Mouse (Mus musculus) gastrocnemius, postnatal 36 days (tissue): ENCODE measurements around the gene Tmem181a. TPM values are rescaled to one million over a fixed set of nuclear protein-coding genes. Genes with fewer than 3 reads are reported as not detected.
"Not testable (repeated sequence)": the region's sequence is repeated elsewhere in the genome, so short reads cannot be mapped to it uniquely, and the experiment has no call there.

Experiments used
- DNase-seq, 2 experiments: peaks; one replicate each; pipeline ENCODE4 v3.0.0; 2022
- intact Hi-C: fragments of 180-260 bp; cut with DNase I; formaldehyde crosslinking; loops from one replicate; pipeline ENCODE4 v1.15.1; 2025
- long read RNA-seq, 2 experiments: library from polyadenylated mRNA; stranded (forward); transcript quantifications; one replicate each; pipeline ENCODE4 v2.0.0; 2021
- total RNA-seq, 2 experiments: library from RNA; stranded (reverse); gene quantifications; 2 replicates each; pipeline ENCODE4 v1.2.3; 2021

The Tmem181a gene
- total RNA-seq = 1 to 10 TPM; 3.8 to 4.5 TPM
- long read RNA-seq, experiment 1, partial matches to known transcripts = 0 of 2 reads
- long read RNA-seq, experiment 1, other reads (novel, unspliced or antisense) = 2 of 2 reads
- long read RNA-seq, experiment 2, full-length matches to known transcripts = 2 of 8 reads
- long read RNA-seq, experiment 2, partial matches to known transcripts = 0 of 8 reads
- long read RNA-seq, experiment 2, other reads (novel, unspliced or antisense) = 6 of 8 reads

DNA sequence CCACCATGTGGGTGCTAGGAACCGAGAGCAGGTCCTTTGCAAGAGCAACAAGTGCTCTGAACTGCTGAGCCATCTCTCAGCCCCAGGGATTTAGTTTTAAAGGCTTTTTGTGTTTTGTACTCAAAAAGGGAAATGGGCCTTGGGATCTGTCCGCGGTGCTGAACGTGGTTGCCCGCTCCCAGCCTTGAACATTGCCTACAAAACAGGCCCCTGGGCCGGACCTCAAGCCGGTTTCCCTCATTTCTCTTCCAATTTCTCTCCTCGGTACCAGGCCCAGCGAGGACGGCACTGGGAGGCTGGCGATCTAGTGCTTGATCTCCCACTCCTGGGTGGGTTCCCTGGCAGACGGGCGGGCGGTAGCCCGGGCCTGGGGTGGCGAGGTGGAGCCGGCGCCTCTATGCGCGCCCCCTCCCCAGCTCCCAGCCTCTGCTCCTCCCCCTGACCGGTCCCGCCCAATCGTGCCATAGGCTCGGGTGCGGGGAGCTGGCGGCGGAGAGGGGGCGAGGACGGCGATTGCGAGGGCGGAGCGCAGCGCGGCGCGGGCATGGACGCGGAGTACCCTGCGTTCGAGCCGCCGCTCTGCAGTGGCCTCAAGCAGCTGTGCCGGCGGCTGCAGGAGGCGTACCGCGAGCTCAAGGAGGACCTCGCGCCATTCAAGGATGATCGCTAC is at the start of gene Tmem181a:
TSS of gene Tmem181a (plus strand) at position 461 of the 670 bp plus-strand sequence.
- DNase-seq, intact Hi-C loops: not testable (repeated sequence)

GRCm38 (mm10) chr17:6211721-6212120 is 44.9 kb upstream of the Tmem181a start:
- DNase-seq = no peak
- intact Hi-C loops = no loop called here

GRCm38 (mm10) chr17:6215640-6216039 is 41.0 kb upstream of the Tmem181a start:
- intact Hi-C loops = no loop called here

GRCm38 (mm10) chr17:6216514-6216913 is 40.1 kb upstream of the Tmem181a start:
- DNase-seq = no peak
- intact Hi-C loops = no loop called here

More at GRCm38 (mm10) chr17:6215640-6216039, 41.0 kb upstream of the Tmem181a start:
- DNase-seq = no peak

GRCm38 (mm10) chr17:6232633-6233032 is 24.0 kb upstream of the Tmem181a start:
- intact Hi-C loops, DNase-seq: not testable (repeated sequence)

- DNase-seq, intact Hi-C loops: not testable (repeated sequence)
These were observed 5.4 kb upstream of the Tmem181a start for GRCm38 (mm10) chr17:6251298-6251697.

GRCm38 (mm10) chr17:6257070-6257456 is 403 bp downstream of the Tmem181a start:
- intact Hi-C loops, DNase-seq: not testable (repeated sequence)

- intact Hi-C loops = not testable (repeated sequence)
These were observed 13.5 kb downstream of the Tmem181a start for GRCm38 (mm10) chr17:6269876-6270831.

GRCm38 (mm10) chr17:6270840-6271239 is 14.2 kb downstream of the Tmem181a start:
- intact Hi-C loops, DNase-seq: not testable (repeated sequence)

More at GRCm38 (mm10) chr17:6269876-6270831, 13.5 kb downstream of the Tmem181a start:
- DNase-seq = not testable (repeated sequence)

DNA sequence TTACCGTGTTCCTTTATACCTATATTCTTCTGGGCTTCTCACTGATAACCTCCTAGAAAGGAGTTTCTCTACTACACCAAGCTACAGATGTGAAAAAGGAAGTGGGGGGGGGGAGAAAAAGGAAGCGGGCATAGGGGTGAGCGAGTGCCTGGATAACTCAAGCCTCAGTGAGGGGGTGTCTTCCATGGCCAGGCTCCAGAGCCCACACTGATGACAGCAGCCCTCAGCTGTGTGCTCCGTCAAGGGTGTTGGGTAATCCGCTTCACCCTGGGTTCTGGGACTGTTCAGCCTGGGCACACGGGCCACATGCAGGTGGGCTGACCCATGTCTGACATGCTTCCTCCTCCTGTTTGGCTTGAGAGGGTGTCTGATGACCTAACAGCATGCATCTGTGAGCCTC is 15.3 kb downstream of the Tmem181a start:
- intact Hi-C loops, DNase-seq: not testable (repeated sequence)

DNA sequence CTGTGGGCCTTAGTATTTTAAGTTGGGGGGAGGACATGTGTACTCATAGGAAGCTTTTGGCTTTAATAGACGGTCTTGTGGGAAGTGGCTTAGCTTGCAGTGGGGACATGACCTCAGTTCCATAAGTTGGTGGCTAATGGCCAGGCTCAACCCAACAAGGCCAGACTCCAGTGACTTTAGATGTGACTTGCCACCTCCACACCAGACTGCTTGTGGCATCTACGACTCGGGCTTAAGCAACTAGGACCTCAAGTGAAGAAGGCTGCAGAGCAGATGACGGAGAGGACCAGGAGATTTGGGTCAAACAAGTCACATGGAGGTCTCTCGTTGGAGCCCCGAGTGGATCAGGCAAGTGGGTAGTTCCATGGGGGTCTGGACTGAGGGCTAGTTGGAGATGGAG is 18.0 kb downstream of the Tmem181a start:
- intact Hi-C loops, DNase-seq: not testable (repeated sequence)

- intact Hi-C loops, DNase-seq: not testable (repeated sequence)
These were observed 22.5 kb downstream of the Tmem181a start for GRCm38 (mm10) chr17:6279205-6279604.

DNA sequence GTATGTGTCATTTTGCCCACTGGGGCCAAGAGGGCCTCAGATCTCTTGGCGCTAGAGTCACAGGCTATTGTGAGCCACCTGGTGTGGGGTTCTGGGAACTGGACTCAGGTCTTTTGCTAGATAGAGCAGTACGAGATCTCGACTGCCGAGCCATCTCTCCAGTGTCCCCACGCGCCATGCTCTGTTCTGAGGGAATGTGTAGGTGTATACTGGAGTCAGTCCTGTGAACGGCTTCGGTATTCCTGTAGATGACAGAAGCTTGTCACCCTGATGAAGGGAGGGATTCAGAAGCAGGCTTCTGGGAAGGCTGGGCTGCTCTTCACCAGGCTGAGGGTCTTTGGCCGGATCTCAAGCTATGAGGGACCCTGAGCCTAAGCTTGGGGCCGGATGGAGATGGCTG is 23.1 kb downstream of the Tmem181a start:
- DNase-seq, intact Hi-C loops: not testable (repeated sequence)

DNA sequence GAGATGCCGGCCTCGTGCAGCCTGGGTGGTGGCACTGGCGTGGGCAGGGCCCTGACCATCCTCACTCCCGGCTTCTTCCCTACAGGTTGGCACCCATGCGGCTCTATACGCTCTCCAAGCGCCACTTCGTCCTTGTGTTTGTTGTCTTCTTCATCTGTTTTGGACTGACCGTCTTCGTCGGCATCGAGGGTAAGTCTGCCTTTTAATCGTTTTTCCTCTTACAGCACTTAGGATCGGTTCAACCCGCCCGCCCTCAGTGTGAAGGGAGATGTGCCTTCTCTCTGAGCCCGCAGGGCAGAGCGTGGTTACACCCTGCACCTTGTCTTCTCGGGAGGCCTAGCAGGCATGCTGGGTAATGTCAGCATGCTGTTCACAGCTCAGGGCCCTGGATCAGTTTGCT is 23.9 kb downstream of the Tmem181a start:
- intact Hi-C loops, DNase-seq: not testable (repeated sequence)

DNA sequence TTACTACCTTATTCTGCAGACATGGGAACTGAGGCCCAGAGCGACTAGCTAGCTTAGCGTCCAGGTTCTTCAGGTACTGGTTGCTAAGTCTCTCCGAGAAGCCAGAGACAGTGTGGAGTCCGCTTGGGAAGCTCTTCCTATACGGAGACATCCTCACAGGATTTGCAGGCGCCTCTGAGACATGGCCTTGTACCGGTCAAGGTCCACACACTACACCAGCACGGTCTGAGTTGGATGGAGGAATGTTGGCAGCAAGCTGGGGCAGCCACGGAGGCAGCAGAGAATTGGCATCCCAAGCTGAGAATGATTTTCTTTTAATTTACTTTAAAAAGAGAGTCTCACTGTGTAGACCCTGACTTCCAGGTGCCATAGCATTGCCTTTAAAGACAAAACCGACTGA is 26.5 kb downstream of the Tmem181a start:
- intact Hi-C loops, DNase-seq: not testable (repeated sequence)

DNA sequence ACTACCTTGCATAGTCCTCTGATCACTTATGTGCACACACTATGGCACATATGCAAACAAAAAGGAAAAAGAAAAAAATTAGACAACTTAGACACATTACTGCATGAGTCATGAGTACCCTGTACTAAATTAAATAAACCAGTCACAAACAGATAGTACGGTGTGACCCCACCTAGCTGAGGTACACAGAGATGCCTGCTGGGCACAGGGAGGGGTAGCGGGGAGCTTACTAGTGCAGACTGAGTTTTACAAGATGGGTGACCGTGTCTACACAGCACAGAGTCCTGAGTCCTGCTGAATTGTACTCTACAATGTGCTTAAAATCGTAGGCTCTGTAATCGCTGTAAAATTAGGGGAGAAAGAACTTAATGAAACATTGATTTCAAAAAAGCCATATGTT is 29.5 kb downstream of the Tmem181a start:
- intact Hi-C loops, DNase-seq: not testable (repeated sequence)

GRCm38 (mm10) chr17:6289045-6289444 is 32.4 kb downstream of the Tmem181a start:
- intact Hi-C loops, DNase-seq: not testable (repeated sequence)

GRCm38 (mm10) chr17:6293882-6294281 is 37.2 kb downstream of the Tmem181a start:
- DNase-seq, intact Hi-C loops: not testable (repeated sequence)

DNA sequence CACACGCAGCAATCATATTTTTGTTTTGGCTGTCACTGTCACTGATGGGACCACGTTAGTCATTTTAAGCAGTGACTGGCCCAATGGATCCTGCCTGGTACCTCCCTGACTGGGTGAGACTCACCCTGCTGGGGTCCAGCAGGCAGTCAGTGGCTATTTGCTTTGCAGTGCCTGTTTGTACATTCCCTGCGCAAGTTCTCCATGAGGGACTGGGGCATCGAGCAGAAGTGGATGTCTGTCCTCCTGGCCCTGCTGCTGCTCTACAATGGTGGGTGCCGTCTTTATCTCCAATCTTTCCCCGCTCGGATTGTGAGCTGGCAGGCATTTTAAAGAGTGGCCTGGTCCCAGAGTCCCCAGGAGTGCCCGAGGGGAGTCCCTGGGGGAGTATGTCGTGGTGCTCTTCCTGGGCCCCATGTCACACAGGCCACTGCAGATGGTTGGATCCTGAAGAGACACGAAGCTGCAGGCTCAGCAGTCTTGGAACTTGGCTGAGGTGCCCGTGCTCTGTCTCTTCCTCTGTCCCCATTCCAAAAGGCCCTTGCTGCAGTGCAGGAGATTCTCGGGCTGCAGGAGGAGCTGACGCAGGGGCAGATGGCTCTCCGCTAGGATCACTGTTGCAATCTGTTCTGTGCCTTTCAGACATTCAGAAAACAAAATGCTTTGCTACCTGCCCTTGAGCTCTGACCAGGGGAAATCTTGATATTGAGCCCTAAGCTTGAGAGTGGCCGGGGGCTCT is 40.6 kb downstream of the Tmem181a start:
- intact Hi-C loops, DNase-seq: not testable (repeated sequence)
